Mouse (Mus musculus): ENCODE results near the gene Tiam1. TPM values are rescaled to one million over a fixed set of nuclear protein-coding genes. Genes with fewer than 3 reads are reported as not detected.

Tiam1 gene
- polyA plus RNA-seq, 1 experiment from 2014 or later: 45.9 TPM

DNA sequence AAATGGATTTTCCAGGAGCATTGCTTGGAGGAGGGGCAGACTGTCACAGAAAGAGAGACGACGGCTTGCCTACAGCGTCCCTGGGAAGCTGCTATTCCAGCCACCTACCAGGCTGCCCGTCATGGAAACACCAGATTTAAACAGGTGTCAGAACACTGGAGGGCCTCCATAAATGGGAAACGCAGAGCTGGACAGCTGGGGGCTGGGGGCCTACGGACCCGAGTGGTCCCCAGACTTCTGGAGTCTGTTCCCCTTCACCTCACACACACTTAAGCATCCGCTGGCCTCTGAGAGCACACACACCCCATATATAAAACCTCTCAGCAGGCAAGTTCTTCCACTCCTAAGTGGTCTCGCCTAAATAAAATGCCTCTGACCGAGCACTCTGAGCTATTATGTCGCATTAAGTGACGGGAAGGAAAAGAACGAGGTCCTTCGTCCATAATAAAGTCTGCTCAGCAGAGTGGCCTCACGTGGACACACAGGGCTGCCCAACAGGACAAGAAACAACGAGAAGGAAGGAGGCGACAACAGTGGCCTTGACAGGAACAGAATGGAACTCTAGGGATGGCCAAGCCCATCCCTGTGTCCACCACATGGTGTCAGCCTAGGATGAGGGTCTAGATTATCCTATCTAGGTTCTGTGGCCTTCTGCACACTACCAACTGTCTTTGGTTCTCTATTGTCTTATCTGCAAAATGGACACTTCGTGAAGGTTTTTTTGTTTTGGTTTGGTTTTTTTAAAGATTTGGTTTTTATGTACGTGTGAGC, 14.6 kb downstream of the Tiam1 start:
- no peaks in the 10 kb centered on the region for H3K27me3 ChIP-seq
- H3K4me3 ChIP-seq: no peak overlapping the region
- no peak overlapping the region for H3K9ac ChIP-seq
- H3K4me2 ChIP-seq: no peak overlapping the region
- ATAC-seq (ENCODE audit: insufficient number of reproducible peaks, insufficient read depth, low FRiP score, low TSS enrichment, low read depth): no peak
- WGBS: 71% methylated on average over 19 of the region's 19 CpGs
- peak overlapping the region; percentile 16; the same call in 1 of the 2 replicates for H3K27ac ChIP-seq
- H3K9me3 ChIP-seq: no peaks in the 10 kb centered on the region
- peaks cover 27% of the 10 kb centered on the region for H3K4me1 ChIP-seq
- H3K36me3 ChIP-seq: no peaks in the 10 kb centered on the region

DNA sequence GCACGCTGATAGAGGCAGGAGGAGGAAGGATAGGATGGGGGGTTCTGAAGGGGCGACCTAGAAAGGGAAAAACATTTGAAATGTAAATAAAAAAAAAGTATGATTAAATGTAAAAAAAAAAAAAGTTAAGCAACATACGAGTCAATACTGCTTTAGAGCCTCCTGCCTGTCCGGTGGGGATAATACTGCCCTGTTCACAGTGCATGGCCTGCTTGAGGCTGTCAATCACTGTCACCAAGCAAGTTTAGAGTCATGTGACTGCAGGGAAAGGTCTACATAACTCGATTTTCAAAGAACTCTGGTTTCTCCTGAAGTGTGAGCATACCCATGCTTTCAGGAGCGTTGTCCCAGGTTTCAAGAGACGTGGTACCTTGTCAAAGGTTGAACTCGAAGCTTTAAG, 15.2 kb downstream of the Tiam1 start:
- peaks cover 27% of the 10 kb centered on the region for H3K4me1 ChIP-seq
- no peaks in the 10 kb centered on the region for H3K27me3 ChIP-seq
- no peak overlapping the region for H3K9ac ChIP-seq
- no peak overlapping the region for H3K27ac ChIP-seq
- no peaks in the 10 kb centered on the region for H3K9me3 ChIP-seq
- WGBS: 61% methylated on average over 8 of the region's 8 CpGs
- H3K36me3 ChIP-seq: no peaks in the 10 kb centered on the region
- ATAC-seq (ENCODE audit: insufficient number of reproducible peaks, insufficient read depth, low FRiP score, low TSS enrichment, low read depth): no peak
- no peak overlapping the region for H3K4me2 ChIP-seq
- no peak overlapping the region for H3K4me3 ChIP-seq

DNA sequence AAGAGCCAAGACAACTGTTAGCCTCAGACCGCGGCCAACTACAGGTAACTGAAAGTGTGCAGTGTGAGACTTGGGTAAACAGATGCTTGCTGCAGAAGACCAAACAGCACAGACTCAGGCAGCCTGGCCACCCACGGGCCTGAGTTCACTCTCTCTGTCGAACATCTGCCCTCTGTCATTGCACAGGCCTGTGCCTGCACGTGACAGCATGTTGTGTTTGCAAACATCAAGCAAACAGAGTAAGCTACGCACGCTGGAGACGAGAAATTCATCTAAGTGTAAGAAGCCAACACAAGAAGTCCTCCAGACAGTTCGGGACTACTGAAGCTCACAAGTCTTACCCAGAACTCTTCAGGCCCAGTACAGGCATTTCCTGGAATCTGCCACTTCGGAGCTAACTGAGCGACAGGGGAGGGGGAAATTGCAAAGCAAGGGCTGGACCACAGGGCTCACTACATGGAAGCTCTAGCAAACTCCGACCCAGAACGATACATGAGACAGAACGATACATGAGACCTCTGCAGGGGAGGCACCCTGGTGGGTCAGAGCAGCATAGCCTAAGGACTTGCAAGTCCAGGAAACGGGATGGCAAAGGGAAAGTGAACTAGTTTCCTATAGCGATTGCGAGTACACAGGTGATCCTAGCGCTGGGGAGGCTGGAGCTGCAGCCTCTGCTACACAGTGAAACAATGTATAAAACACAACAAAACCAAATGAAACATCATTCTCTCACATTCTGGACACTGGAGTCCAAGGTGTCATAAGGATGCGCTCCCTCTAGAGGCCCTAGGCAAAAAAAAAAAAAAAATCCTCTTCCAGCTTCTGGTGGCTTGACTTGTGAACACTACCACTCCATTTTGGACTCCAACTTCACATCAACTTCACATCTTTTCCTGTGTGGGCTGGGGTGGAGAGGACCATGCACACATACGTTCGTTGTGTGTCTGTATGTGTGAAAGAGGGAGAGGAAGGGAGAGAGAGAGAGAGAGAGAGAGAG, 18.0 kb downstream of the Tiam1 start:
- Histone ChIP-seq H3K27me3 (no peaks in the 10 kb centered on the region), H3K9ac (no peak overlapping the region), H3K4me3 (no peak overlapping the region), H3K4me1 (peaks cover 41% of the 10 kb centered on the region), H3K9me3 (no peaks in the 10 kb centered on the region), H3K27ac (peak overlapping the region; percentile 1; the same call in 1 of the 2 replicates), H3K4me2 (peak overlapping the region; percentile 27; the same call in 1 of the 2 replicates), H3K36me3 (0 out of 2 replicates have a peak, but pooled peaks cover 5% of the 10 kb centered on the region)
- 57% methylated on average over 21 of the region's 21 CpGs for WGBS
- ATAC-seq (ENCODE audit: insufficient number of reproducible peaks, insufficient read depth, low FRiP score, low TSS enrichment, low read depth): no peak

GRCm38 (mm10) chr16:90123091-90123490, 20.5 kb downstream of the Tiam1 start:
- Histone ChIP-seq H3K27me3 (no peaks in the 10 kb centered on the region), H3K4me1 (peaks cover 36% of the 10 kb centered on the region), H3K36me3 (0 out of 2 replicates have a peak, but pooled peaks cover 9% of the 10 kb centered on the region), H3K4me3 (no peak overlapping the region), H3K27ac (no peak overlapping the region), H3K9ac (no peak overlapping the region), H3K4me2 (no peak overlapping the region), H3K9me3 (peaks cover 6% of the 10 kb centered on the region; the same call in 1 of the 2 replicates)
- WGBS: 80% methylated on average over 6 of the region's 6 CpGs
- no peak; the same call in 1 of the 2 replicates for ATAC-seq (ENCODE audit: insufficient number of reproducible peaks, insufficient read depth, low FRiP score, low TSS enrichment, low read depth)

DNA sequence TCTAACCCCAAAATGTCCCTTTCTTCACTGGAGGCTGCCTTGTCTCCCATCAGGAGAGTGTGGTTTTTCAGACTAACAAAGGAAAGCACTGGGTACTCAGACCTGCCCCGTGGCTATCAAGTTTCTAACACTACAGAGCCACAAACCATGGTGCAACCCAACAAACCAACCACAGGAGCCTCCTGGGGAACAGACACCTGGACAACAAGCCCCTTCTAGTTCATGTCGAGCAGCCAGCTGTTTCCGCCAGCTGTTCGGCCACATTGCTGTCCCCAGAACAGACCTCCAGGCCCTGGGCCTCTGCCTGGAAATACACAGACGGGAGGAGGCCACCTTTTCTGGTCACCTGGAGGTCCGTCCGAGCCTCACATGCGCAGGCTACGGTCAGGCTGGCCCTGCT, 21.1 kb downstream of the Tiam1 start:
- Histone ChIP-seq H3K27ac (0 out of 2 replicates have a peak overlapping the region, but pooled peaks have one; percentile 1), H3K4me3 (no peak overlapping the region), H3K4me2 (no peak overlapping the region), H3K36me3 (0 out of 2 replicates have a peak, but pooled peaks cover 9% of the 10 kb centered on the region), H3K9me3 (peaks cover 6% of the 10 kb centered on the region; the same call in 1 of the 2 replicates), H3K9ac (no peak overlapping the region), H3K4me1 (peaks cover 36% of the 10 kb centered on the region), H3K27me3 (no peaks in the 10 kb centered on the region)
- WGBS: 78% methylated on average over 9 of the region's 9 CpGs
- no peak for ATAC-seq (ENCODE audit: insufficient number of reproducible peaks, insufficient read depth, low FRiP score, low TSS enrichment, low read depth)

- Histone ChIP-seq H3K4me1 (peaks cover 36% of the 10 kb centered on the region), H3K9me3 (peaks cover 6% of the 10 kb centered on the region; the same call in 1 of the 2 replicates), H3K27ac (no peak overlapping the region), H3K4me2 (no peak overlapping the region), H3K36me3 (0 out of 2 replicates have a peak, but pooled peaks cover 9% of the 10 kb centered on the region), H3K9ac (no peak overlapping the region), H3K4me3 (no peak overlapping the region), H3K27me3 (no peaks in the 10 kb centered on the region)
- 91% methylated on average over 13 of the region's 13 CpGs for WGBS
- ATAC-seq (ENCODE audit: insufficient number of reproducible peaks, insufficient read depth, low FRiP score, low TSS enrichment, low read depth): no peak
Observed at GRCm38 (mm10) chr16:90121799-90122198, 21.8 kb downstream of the Tiam1 start.

DNA sequence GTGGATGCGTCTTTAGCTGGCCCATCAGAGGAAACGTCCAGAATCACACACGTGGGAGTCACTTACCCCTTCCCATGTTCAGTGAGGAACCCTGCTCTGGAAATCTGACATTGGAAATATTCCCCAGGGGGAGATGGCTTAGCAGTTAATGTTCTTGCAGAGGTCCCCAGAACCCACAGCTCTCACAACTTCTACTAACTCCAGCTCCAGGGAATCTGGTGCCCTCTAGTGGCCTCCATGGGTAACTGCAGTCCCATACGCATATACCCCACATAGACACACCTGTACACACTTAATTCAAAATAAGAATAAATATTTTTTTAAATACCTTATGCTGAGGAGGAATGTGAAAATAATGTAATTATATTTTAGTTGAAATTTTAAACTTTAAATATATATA, 23.6 kb downstream of the Tiam1 start:
- 95% methylated on average over 4 of the region's 4 CpGs for WGBS
- Histone ChIP-seq H3K36me3 (0 out of 2 replicates have a peak, but pooled peaks cover 9% of the 10 kb centered on the region), H3K4me2 (no peak overlapping the region), H3K27me3 (no peaks in the 10 kb centered on the region), H3K4me1 (peaks cover 18% of the 10 kb centered on the region), H3K27ac (no peak overlapping the region), H3K4me3 (no peak overlapping the region), H3K9me3 (peaks cover 6% of the 10 kb centered on the region; the same call in 1 of the 2 replicates), H3K9ac (no peak overlapping the region)
- ATAC-seq (ENCODE audit: insufficient number of reproducible peaks, insufficient read depth, low FRiP score, low TSS enrichment, low read depth): no peak

- ATAC-seq (ENCODE audit: insufficient number of reproducible peaks, insufficient read depth, low FRiP score, low TSS enrichment, low read depth): no peak
- H3K4me2 ChIP-seq: no peak overlapping the region
- H3K9me3 ChIP-seq: peaks cover 11% of the 10 kb centered on the region; the same call in 1 of the 2 replicates
- no peak overlapping the region for H3K4me3 ChIP-seq
- H3K9ac ChIP-seq: no peak overlapping the region
- no peak overlapping the region for H3K27ac ChIP-seq
- WGBS: 87% methylated on average over 13 of the region's 13 CpGs
- H3K36me3 ChIP-seq: 0 out of 2 replicates have a peak, but pooled peaks cover 11% of the 10 kb centered on the region
- H3K27me3 ChIP-seq: no peaks in the 10 kb centered on the region
- no peaks in the 10 kb centered on the region for H3K4me1 ChIP-seq
Observed at GRCm38 (mm10) chr16:90116637-90117182, 26.9 kb downstream of the Tiam1 start.

- H3K4me1 ChIP-seq: no peaks in the 10 kb centered on the region
- 91% methylated on average over 11 of the region's 11 CpGs for WGBS
Observed at GRCm38 (mm10) chr16:90112577-90113155, 30.9 kb downstream of the Tiam1 start.

GRCm38 (mm10) chr16:90109500-90109899, 34.1 kb downstream of the Tiam1 start:
- WGBS: 45% methylated on average over 2 of the region's 3 CpGs
- no peak overlapping the region for H3K9ac ChIP-seq
- H3K36me3 ChIP-seq: no peaks in the 10 kb centered on the region
- H3K4me2 ChIP-seq: no peak overlapping the region
- no peaks in the 10 kb centered on the region for H3K27me3 ChIP-seq
- ATAC-seq (ENCODE audit: insufficient number of reproducible peaks, insufficient read depth, low FRiP score, low TSS enrichment, low read depth): no peak
- no peak overlapping the region for H3K27ac ChIP-seq
- H3K9me3 ChIP-seq: 0 out of 2 replicates have a peak, but pooled peaks cover 5% of the 10 kb centered on the region
- H3K4me3 ChIP-seq: no peak overlapping the region
- peaks cover 4% of the 10 kb centered on the region; the same call in 1 of the 2 replicates for H3K4me1 ChIP-seq

More at GRCm38 (mm10) chr16:90112577-90113155, 30.9 kb downstream of the Tiam1 start:
- 0 out of 2 replicates have a peak, but pooled peaks cover 2% of the 10 kb centered on the region for H3K36me3 ChIP-seq
- ATAC-seq (ENCODE audit: insufficient number of reproducible peaks, insufficient read depth, low FRiP score, low TSS enrichment, low read depth): no peak
- H3K27me3 ChIP-seq: no peaks in the 10 kb centered on the region
- H3K27ac ChIP-seq: no peak overlapping the region
- H3K4me2 ChIP-seq: no peak overlapping the region
- H3K9me3 ChIP-seq: 0 out of 2 replicates have a peak, but pooled peaks cover 5% of the 10 kb centered on the region
- H3K9ac ChIP-seq: no peak overlapping the region
- H3K4me3 ChIP-seq: no peak overlapping the region

Measured in embryonic facial prominence, embryonic 13.5 days (tissue).